In genomic region chr1:167617995-167618489, GRCm38 (mm10) we compare ENCODE assay signal across 9 mouse cellular contexts. TPM values are rescaled to one million over a fixed set of nuclear protein-coding genes. Genes with fewer than 3 reads are reported as not detected.
A peak's percentile ranks its signal among the peaks of the same experiment; 100 is the strongest.
DNase-seq lines count a peak whose midpoint lies in the region; ATAC-seq lines count a peak whose summit lies in the region.
"Had no signal": no experiment of that assay in that cellular context is flagged by ENCODE, and none has a peak within 500 bp of the region (broad histone marks: within the 10 kb centered on the region; RNA-seq: fewer than 3 reads in every experiment).

No protein-coding gene starts in this region.

- H3K36me3 ChIP-seq in neural tube, embryonic 14.5 days (ENCODE audit: control insufficient read depth, insufficient read depth, low read length): no peaks in the 10 kb centered on the region
- H3K36me3 ChIP-seq: heart, embryonic 13.5 days had no signal

- no peaks in the 10 kb centered on the region for H3K4me1 ChIP-seq in neural tube, embryonic 14.5 days (ENCODE audit: control insufficient read depth, insufficient read depth, low read length)

- H3K4me3 ChIP-seq in neural tube, embryonic 14.5 days (ENCODE audit: low read depth, low read length): no peak overlapping the region
- H3K4me3 ChIP-seq: heart, embryonic 13.5 days had no signal

- H3K9ac ChIP-seq in neural tube, embryonic 14.5 days (replicated peaks; ENCODE audit: low read depth, low read length): no peak overlapping the region
- H3K9ac ChIP-seq: heart, embryonic 13.5 days had no signal

- H3K27me3 ChIP-seq in neural tube, embryonic 14.5 days (ENCODE audit: control insufficient read depth, insufficient read depth, low read length): no peaks in the 10 kb centered on the region

- no peaks in the 10 kb centered on the region for H3K9me3 ChIP-seq in neural tube, embryonic 14.5 days (ENCODE audit: control insufficient read depth, low read length)
- H3K9me3 ChIP-seq: heart, embryonic 13.5 days had no signal

- peak; percentile 51; the same call in 1 of the 2 replicates for ATAC-seq in neural tube, embryonic 14.5 days (ENCODE audit: low read depth)
- ATAC-seq in activated CD4-positive, CD25-positive, alpha-beta regulatory T cell, adult 4 months: no peak

- H3K4me2 ChIP-seq in neural tube, embryonic 14.5 days (ENCODE audit: low read depth, low read length): no peak overlapping the region
- H3K4me2 ChIP-seq: heart, embryonic 13.5 days had no signal

- peak; percentile 57 for DNase-seq in adrenal gland, adult 2 months
- no peak for DNase-seq in adrenal gland, postnatal 4 days (ENCODE audit: low spot score in 2 of 2)
- DNase-seq in neural tube, embryonic 10.5 days (ENCODE audit: extremely low spot score, low spot score): no peak
- DNase-seq in kidney, postnatal 10 days: peak; percentile 14
- DNase-seq in lung, postnatal 36 days: peak; percentile 37
- DNase-seq in urinary bladder, postnatal 4 days (ENCODE audit: low spot score in 2 of 2): no peak

- 79% methylated on average over 18 of the region's 18 CpGs for WGBS in neural tube, embryonic 14.5 days

- no peak overlapping the region for H3K27ac ChIP-seq in neural tube, embryonic 14.5 days (ENCODE audit: low read depth, low read length)
- H3K27ac ChIP-seq: heart, embryonic 13.5 days had no signal

RNA-seq across cellular contexts. Expression of gene Rxrg, which starts 19.9 kb away (rescaled TPM):
- 10 to 100 TPM in 1 of 2 experiments, 1 to 10 TPM in 1; 5.4 to 10.0 TPM for total RNA-seq in adrenal gland, adult 2 months (2021)
- 3.4 and 4.7 TPM in 2 replicates for polyA plus RNA-seq in adrenal gland, adult 2 months (2012; rRNA removed)
- total RNA-seq in adrenal gland, postnatal 4 days (2021): 1 to 10 TPM; 5.8 to 9.2 TPM
- polyA plus RNA-seq in neural tube, embryonic 14.5 days (2014; fragmentation: Nextera tagmentation; extraction: Ambion mirVana): 17.2 and 26.4 TPM in 2 replicates
- not detected for polyA plus RNA-seq in activated CD4-positive, CD25-positive, alpha-beta regulatory T cell, adult 4 months (2017; shearing (Covaris generic))

Comparison
In these comparisons a context has a peak if more than half of its experiments do, and no peak if none do; other contexts are left out.
1. DNase-seq: peak in adrenal gland, adult 2 months (single experiment), kidney, postnatal 10 days (single experiment) and lung, postnatal 36 days (single experiment); none in adrenal gland, postnatal 4 days (0 of 2), neural tube, embryonic 10.5 days (single experiment) and urinary bladder, postnatal 4 days (0 of 2).